Mouse (Mus musculus) left cerebral cortex, adult 11 months (tissue): ENCODE measurements around the gene Zbtb45.

Experiments
- DNase-seq: peaks from one replicate; pipeline ENCODE4 v3.0.0; 2022; ENCODE audit warnings: low spot score

The Zbtb45 gene

DNA sequence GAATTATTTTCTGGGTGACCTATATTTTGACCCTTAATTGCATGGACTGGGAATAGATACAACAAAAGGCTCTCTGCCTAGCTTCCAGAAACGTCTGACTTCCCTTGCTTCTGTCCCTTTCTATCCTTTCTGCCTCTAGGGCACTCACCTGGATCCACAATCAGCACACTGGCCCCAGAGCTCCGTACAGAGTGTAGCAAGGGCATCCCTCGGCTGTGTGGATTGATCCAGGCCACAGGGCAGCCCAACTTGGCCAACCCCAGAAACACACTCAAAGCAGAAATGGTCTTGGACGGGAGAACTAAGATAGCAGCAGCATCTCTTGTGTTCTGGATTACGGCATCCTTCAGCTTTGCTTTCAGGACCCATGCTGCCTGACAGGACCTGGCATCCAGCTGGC lies 12.6 kb downstream of the Zbtb45 start:
- no peak for DNase-seq

DNA sequence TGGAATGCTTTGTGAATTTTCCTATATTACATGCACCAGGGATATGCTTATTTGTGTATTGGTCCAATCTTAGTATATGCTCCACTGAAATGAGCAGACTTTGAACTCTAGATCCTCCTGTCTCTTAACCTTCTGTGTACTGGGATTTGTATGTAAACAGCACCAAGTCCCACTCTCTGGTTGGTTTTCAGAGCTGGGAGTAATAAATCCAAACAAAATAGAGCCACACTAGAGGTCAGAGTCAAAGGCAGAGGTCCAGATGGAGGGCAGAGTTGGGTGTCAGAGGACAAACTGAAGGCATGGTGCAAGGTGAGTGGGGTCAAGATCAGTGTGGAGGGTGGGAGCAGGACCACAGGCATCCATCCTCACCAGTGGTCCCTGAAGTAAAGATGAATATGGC lies 14.0 kb downstream of the Zbtb45 start:
- DNase-seq = no peak

- no peak for DNase-seq
Measured at GRCm38 (mm10) chr7:12993148-12993547, 16.7 kb downstream of the Zbtb45 start.

- no peak for DNase-seq
Measured at GRCm38 (mm10) chr7:12992222-12992621, 17.6 kb downstream of the Zbtb45 start.

DNA sequence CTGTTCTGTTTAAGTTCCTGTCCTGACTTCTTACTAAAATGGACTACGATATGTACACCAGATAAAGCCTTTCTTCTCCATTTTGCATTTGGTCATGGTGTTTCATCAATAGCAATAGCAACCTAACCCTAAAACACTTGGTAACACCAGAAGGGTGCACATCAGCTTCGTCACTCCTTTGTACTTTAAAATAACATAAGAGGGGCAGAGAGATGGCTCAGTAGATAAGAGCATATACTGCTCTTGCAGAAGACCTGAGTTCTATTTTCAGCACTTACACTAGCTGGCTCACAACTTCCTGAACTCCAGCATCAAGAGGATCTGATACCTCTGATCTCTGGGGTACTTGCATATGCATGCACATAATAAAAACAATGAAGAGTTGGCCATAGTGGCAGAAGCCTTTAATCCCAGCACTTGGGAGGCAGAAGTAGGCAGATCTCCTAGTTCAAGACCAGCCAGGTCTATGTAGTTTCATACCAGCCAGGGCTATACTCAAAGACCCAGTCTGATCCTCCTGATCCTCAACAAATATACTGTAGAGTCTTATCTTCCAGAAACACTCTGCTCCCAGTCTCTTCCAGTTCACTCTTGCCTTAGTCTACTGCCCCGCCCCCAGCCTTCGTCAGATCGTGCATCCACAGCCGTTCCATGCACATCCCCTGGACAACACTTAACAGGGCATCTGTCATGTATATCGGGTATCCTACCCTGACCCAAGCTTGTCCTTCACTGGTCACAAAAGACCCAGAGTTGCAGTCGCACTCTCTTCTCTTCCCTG lies 22.2 kb downstream of the Zbtb45 start:
- no peak for DNase-seq

DNA sequence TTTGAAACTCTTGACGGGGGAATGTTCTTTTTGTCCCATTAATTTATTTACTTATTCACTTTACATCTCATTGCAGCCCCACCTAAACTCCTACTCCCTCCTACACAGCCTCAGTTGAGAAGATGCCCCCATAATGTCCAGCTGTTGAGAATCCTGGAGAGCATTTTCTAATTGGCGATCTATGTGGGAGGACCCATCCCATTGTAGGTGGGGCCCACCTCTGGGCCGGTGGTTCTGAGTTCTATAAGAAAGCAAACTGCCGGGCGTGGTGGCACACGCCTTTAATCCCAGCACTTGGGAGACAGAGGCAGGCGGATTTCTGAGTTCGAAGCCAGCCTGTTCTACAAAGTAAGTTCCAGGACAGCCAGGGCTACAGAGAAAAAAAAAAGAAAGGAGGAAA lies 22.9 kb downstream of the Zbtb45 start:
- DNase-seq = no peak

GRCm38 (mm10) chr7:12985724-12986123 lies 24.1 kb downstream of the Zbtb45 start:
- DNase-seq = no peak

DNA sequence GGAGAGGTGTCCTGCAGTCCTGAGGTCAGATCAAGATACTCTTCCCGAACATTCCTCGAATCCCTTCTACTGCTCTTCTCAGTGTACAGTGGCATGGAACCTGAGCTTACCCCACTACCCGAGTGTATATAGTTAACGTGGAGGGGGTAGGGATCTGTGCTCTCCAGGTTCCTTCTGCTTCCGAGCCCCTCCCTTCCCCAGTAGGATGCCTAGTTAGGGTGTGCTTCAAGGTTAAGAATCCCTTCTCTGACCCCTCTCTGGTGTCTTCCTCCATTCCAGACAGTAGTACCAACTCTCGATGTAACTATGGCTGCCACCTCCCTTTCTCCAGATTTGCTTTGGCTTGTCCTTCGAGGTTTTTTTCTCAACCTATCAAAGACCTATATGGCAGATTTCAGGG lies 29.5 kb downstream of the Zbtb45 start:
- DNase-seq = no peak

DNA sequence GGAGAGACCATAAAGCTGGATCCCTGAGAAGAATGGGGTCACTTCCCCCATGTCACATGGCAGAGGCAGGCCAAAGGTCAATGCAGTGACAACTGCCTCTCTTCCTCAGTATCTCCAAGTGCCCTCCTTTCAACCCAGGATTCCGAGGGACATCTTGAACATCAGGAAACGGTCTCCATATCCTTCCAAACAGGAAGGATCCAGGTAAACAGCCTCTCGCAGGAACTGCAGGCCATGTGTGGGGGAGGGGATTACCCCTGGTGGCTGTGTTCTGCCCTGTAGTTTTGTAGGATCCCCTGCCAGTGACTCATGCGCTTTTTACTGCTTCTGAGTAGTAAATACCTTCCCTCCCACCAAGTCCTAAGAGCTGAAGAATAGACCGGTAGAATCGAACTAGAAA lies 30.1 kb downstream of the Zbtb45 start:
- DNase-seq = no peak

DNA sequence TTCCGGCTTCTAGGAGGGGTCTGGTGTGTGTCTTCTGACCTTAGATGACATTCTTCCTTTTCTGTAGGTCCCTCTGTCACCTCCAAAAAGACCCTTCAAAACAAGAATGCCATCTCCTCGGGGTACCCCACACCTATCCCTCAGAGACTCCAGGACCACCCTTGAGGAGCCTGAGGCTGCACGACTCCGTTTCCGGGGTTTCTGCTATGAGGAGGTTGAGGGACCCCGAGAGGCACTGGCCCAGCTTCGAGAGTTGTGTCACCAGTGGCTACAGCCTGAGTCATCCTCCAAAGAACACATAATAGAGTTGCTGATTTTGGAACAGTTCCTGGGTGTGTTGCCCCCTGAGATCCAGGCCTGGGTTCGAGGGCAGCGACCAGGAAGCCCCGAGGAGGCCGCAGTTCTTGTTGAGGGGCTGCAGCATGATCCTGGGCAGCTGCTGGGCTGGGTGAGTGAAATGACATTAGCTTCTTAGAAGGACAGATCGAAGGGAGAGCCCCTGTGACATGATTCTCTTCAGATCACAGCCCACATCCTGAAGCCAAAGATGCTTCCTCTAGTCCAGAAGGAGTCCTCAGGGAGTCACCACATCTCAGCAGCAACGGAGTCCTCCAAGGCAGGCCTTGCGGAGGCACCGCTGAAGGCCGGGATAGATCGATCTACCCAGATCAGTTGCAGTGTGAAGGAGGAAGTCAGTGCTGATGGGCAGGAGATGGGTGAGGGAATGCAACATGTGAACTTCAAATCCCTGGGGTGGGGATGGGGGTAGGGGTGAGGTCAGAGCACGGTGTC lies 30.7 kb downstream of the Zbtb45 start:
- DNase-seq = no peak

GRCm38 (mm10) chr7:12977682-12978389 lies 32.0 kb downstream of the Zbtb45 start, which contains the start of gene Zfp446:
TSS of gene Zfp446 (plus strand) at chr7:12977848.
- peak; percentile 98 for DNase-seq

- DNase-seq = no peak
Measured at GRCm38 (mm10) chr7:12970906-12971305, 38.9 kb downstream of the Zbtb45 start.

DNA sequence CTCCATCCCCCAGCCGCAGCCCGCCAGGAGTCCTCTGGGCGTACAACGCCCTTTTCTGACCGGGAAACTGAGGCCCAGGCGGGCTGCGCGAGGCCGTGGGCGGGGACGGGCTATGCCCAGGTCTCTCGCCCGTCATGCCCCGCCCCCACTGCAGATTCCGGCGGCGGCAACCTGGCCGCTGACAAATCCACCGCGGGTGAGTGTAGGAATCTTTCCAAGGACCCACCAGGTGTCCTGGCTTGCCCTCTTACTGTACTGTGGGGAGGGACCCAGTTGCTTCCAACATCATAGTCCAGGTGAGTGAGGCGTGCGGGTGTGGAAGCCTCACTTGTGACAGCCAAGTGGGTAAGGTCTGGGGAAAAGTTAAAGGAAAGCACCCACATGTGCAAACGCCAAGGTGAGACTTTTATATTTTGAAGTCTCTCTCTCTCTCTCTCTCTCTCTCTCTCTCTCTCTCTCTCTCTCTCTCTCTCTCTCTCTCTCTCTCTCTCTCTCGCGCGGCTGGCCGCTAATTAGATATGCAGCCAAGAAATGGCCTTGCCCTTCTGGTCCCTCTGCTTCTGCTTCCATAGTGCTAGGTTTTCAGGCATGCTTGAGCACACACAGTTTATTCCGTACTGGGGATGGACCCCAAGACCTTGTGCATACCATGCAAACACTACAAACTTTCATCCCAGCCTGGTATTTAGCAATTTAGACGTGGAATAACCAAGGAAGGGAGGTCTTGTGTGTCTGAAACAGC lies 43.6 kb downstream of the Zbtb45 start:
- no peak for DNase-seq

- DNase-seq = peak; percentile 87
Measured at GRCm38 (mm10) chr7:12965678-12966091, 44.1 kb downstream of the Zbtb45 start, which contains the start of gene Zfp324. TSS of gene Zfp324 (plus strand) at chr7:12965838.

DNA sequence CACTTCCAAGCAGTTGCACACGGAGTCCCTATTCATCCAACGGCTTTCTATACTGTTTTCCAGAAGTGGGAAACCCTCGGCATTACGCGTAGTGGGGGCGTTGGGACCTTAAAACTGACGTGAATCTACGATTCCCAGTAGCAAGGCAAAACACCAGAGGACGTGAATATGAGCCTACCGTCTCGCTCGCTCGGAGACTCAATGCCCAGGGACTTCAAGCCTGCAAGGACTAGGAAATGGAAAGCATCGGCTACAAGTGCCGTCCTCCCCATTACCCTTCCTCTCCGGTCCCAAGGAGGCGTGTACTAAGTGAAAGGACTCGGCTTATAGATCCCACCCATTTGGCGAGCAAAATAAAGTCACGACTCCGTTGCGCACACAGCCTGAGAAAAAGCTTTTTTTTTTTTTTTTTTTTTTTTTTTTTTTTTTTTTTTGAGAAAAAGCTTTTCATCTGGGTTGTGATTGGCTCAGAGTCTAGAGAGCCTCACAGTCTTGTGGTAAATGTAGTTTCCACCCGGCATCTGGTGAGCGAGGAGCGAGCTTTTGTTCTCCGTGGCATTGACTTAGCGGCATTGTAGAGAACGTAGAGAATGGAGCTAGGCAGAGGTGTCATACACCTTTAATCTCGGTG lies 48.2 kb downstream of the Zbtb45 start:
- no peak for DNase-seq

DNA sequence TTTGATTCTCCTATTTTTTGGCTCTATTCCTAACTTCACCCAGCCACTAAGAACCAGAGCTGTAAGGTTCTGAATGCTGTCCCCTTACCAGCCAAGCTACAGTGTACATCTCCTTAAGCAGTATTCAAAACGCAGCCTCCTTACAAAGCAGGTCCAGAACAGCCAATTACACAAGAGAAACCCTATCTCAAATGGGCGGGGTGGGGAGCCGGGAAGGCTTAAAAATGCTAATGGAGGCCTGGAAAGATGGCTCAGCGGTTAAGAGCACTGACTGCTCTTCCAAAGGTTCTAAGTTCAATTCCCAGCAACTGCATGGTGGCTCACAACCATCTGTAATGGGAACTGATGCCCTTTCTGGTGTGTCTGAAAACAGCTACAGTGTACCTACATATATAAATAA lies 50.1 kb downstream of the Zbtb45 start:
- DNase-seq = no peak

- DNase-seq = no peak
Measured at GRCm38 (mm10) chr7:12958948-12959347, 50.9 kb downstream of the Zbtb45 start.

DNA sequence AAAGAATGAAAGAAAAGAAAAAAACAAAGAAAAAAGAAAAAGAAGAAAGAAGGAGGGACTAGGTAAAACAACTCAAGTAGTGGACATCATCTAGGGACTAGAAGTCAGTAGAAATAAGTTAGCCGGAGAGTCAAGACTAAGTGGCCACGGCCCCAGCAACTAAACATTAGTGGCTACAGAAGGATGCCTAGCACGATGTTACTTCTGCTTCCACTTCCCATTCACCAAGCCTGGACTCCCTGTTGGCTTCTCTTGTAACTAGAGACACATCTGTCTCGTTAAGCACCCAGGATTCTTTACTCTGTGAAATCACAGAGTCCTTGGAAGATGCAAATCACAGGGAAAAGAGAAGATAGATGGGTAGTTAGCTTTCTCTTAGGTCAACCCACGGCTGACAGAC lies 52.3 kb downstream of the Zbtb45 start:
- DNase-seq = no peak

DNA sequence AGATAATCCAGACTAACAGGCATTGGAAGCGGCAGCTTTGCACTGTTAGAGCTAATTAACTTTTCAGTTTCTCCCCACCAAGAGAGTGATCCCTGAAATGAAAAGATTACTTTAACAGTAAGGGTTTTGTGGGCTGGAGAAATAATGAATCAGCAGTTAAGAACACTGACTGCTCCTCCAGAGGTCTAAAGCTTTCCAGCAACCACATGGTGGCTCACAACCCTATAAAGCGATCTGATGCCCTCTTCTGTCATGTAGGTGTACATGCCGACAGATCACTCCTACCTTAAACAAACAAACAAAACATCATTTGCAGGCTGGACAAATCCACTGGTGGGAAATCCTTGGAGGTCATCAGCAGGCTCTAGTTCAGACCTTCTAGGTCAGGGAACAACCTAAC lies 54.9 kb downstream of the Zbtb45 start:
- no peak for DNase-seq
